Mouse (Mus musculus) left cerebral cortex, postnatal 36 days (tissue): ENCODE measurements around the gene Cpsf4l. TPM values are rescaled to one million over a fixed set of nuclear protein-coding genes. Genes with fewer than 3 reads are reported as not detected.

Experiments used
- DNase-seq, 2 experiments: peaks; one replicate each; pipeline ENCODE4 v3.0.0; 2021 to 2022; ENCODE audit warnings: low spot score in 2 of 2, mixed read lengths in 1 of 2
- intact Hi-C: fragments of 180-260 bp; cut with DNase I; formaldehyde crosslinking; loops from one replicate; pipeline ENCODE4 v1.15.1; 2025
- total RNA-seq, 2 experiments: library from RNA; stranded (reverse); gene quantifications; 2 replicates each; pipeline ENCODE4 v1.2.3; 2021

Cpsf4l gene
- total RNA-seq, 2 experiments from 2014 or later: not detected

GRCm38 (mm10) chr11:113710257-113710777 is 500 bp upstream of the Cpsf4l start:
- no peak for DNase-seq
- intact Hi-C loops: loop anchor here (5.0 kb wide), 1 partner anchor 37 kb away; no protein-coding TSS in a partner anchor

GRCm38 (mm10) chr11:113709272-113709671 is 545 bp downstream of the Cpsf4l start:
- DNase-seq: no peak
- intact Hi-C loops: loop anchor here (10.0 kb wide), 1 partner anchor 926 kb away; no protein-coding TSS in a partner anchor

DNA sequence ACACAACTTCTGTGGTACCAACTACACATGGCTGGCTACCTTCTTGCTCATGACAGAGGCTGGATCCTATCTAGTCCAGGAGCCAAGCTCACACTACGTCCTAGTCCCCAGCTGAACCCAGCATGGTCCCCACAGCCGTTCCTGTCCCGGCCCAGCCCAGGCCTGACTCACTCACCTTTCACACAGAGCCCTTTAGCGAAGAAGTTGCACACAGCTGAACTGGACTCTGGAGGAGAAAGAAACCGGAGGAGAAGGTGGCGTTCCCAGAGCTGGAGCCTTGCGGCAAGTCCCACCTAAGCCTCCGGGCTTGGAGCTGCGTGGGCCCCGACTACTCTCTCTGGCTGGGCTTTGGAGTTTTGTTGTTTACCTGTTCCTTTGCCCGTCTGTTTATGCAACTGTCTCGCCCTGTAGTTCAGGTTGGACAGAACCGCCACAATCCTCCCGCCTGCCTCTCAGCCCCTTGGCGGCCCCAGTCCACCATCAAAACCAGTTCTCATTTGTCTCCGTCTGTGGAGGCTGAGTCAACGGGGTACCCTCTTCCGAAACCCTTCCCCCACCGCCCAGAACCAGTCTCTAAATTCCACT is 1.1 kb downstream of the Cpsf4l start:
- no peak for DNase-seq
- intact Hi-C loops: loop anchor here (10.0 kb wide), 1 partner anchor 926 kb away; no protein-coding TSS in a partner anchor

GRCm38 (mm10) chr11:113705966-113706652 is 3.7 kb downstream of the Cpsf4l start:
- no peak for DNase-seq
- intact Hi-C loops: loop anchor here (10.0 kb wide), 1 partner anchor 929 kb away; no protein-coding TSS in a partner anchor

DNA sequence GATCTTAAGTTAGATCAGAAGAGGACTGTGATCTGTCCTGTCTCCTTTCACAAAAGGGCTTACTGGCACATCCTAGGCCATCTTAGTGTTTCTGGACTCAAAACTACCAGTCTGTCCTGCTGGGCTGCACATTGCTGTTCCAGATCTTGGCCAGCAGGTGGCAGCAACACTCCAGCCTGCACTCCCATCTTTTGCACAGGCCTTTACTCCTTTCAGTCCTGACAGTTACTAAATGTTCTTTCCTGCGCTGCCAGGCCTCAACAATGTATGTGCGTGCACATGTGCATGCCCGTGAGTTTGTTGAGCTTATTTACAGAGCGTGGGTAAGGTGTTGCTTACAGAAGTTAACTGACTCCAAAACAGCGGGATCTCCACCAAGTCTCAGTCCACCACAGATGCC is 6.1 kb downstream of the Cpsf4l start:
- peak; percentile 74 to 83 for DNase-seq
- intact Hi-C loops: loop anchor here (1.0 to 10.0 kb wide), 3 partner anchors 49 to 931 kb away; partner anchors contain the start of gene Cdc42ep4

DNA sequence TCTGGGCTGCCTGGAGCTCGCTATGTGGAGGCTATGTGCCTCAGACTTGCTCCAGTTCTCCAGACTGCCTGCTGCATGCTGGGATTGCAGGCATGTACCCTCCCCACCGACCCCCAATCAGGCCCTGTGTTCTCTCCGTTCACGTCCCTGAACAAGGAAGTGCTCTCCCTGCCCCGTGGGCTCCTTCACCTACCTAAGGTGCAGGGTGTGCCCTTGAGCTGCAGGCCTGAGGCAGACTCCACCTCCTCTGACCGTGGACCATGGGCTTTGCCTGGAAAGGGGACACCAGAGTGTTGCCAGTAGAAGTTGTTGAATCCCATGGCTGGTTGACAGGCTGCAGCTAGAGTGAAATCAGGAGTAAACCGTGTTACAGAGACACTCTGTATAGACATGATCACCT is 10.2 kb downstream of the Cpsf4l start:
- intact Hi-C loops: loop anchor here (5.0 to 10.0 kb wide), 2 partner anchors 53 to 935 kb away; partner anchors contain the start of gene Cdc42ep4
- DNase-seq: no peak

DNA sequence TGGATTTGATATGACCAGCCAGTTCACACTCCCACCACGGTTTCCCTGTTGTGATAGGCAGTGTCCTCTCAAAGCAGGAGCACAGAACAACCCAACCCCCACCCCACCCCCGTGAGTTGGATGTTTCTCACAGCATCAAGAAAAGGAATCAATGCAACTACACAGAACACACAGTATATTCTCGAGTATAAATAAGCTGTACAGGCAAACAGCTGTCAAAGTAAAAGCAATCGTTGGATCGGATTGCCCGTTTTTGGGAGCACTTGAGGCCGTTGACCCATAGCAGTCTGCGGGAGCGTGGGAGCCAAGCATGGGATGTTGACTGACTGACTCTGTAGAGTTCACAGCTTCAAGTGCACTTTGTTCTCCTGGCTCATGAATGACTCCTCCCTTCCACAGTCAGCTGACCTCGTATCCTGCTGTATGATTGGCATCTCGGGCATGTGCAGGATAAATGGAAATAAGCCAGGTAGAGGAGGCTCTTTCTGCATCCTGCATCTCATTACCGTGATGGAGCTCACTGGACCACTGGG is 11.7 kb downstream of the Cpsf4l start:
- no peak for DNase-seq
- intact Hi-C loops: no loop called here

GRCm38 (mm10) chr11:113697571-113697970 is 12.2 kb downstream of the Cpsf4l start:
- intact Hi-C loops: no loop called here
- no peak for DNase-seq

- no peak for DNase-seq
These were observed 18.0 kb downstream of the Cpsf4l start for GRCm38 (mm10) chr11:113691851-113692250.

DNA sequence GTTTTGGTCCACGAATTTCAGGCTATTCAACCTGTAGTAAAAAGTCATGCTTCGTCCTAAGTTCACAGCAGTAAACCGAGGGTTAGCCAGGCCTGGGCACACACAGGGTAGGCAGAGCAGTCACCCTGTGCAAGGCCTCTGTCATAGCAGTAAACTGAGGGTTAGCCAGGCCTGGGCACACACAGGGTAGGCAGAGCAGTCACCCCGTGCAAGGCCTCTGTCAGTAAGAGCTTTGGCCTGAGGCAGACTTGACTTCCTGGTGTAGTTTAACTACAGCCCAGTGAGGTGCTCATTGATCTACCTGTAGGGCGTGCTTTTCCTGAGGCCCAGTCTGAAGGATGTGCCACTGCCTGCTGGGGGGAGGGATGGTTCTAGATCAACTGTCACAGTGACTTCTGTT is 18.5 kb downstream of the Cpsf4l start:
- DNase-seq: no peak
- intact Hi-C loops: no loop called here

More at GRCm38 (mm10) chr11:113691851-113692250, 18.0 kb downstream of the Cpsf4l start:
- intact Hi-C loops: no loop called here

DNA sequence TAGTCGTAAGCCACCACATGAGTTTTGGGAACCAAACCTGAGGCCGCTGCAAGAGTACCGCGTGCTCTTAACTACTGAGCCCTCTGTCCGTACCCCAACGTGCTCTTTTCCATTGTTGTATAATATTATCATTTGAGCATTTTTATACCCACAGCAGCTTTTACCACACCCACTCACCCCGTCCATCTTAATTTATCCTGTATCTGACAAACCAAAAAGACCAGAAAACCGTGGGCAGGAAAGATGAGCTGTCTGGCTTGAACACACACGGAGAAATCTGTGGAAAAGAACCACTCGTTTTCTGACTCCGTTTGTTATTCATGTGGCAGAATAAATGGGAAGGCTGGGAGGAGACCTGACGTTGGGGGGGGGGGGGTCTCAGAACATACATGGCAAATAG is 19.3 kb downstream of the Cpsf4l start:
- no peak for DNase-seq

GRCm38 (mm10) chr11:113687031-113687430 is 22.8 kb downstream of the Cpsf4l start:
- no peak for DNase-seq
- intact Hi-C loops: no loop called here

More for the DNA sequence above, 19.3 kb downstream of the Cpsf4l start:
- intact Hi-C loops: no loop called here

- no peak for DNase-seq
- intact Hi-C loops: loop anchor here (2.0 kb wide), 1 partner anchor 36 kb away; the partner anchor contains the start of gene Cog1
These were observed 24.9 kb downstream of the Cpsf4l start for GRCm38 (mm10) chr11:113684707-113685426.

DNA sequence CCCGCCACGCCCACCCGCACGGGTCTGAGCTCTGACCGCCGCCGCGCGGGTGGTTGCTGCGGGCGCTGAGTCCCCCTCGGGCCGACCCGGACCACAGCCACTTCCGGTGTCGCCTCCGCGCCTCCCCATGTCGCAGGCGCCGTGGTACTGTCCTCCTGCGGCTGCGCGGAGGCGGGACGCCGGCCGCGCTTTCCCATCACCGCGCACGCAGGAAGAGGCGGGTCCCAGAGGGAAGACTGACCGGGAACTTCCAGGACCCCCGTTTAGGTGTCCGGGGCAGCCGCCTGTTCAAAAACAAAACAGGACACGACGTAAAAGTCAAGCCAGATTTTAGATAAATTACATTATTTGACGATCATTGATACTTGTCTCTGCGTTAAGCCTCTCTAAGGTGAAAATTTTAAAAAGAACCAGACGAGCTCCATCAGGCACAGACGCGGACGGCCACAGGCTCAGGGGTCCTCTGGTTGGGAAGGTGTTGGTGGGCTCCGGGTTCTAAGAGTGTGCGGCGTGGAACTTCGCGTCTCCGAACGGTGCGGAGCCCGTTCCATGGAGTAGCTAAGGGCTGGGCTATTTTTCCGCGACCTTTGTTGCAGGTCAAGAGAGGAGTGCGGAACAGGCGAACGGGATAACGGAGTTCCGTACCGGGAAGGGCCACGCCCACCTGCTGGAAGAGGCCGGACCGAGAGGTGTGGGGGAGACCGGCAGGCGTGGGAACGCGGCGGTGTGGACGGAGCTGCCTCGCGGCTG is 25.7 kb downstream of the Cpsf4l start, which contains the start of the genes Fam104a and D11Wsu47e:
Gene Fam104a, minus strand, starts transcription at position 199 of the 750 bp plus-strand sequence.
Gene D11Wsu47e, plus strand, starts transcription at position 456 of the 750 bp plus-strand sequence.
- peak; percentile 96 for DNase-seq
- intact Hi-C loops: loop anchor here (2.0 kb wide), 1 partner anchor 35 kb away; the partner anchor contains the start of gene Cog1

DNA sequence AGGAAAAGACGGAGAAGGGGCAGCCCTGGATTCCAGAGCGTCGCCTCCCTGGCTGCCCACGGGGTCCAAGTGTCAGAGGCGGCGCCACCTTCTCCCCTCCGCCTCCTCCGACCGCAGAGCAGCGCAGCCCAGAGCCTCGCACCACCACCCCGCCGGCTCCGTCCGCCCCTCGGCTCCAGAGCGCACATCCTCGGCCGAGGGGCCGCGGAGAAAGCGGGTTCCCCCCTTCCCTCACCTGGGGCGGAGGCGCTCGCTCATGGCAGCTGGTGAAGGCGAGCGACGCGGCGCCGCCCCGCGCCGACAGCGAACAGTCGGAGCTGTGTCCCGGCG is 26.2 kb downstream of the Cpsf4l start:
- DNase-seq: no peak
- intact Hi-C loops: no loop called here

GRCm38 (mm10) chr11:113682897-113683626 is 26.8 kb downstream of the Cpsf4l start:
- intact Hi-C loops: no loop called here

GRCm38 (mm10) chr11:113681979-113682378 is 27.8 kb downstream of the Cpsf4l start:
- no peak for DNase-seq
- intact Hi-C loops: no loop called here

More at GRCm38 (mm10) chr11:113682897-113683626, 26.8 kb downstream of the Cpsf4l start:
- DNase-seq: no peak

GRCm38 (mm10) chr11:113680954-113681353 is 28.9 kb downstream of the Cpsf4l start:
- DNase-seq: no peak
- intact Hi-C loops: no loop called here
